Mouse (Mus musculus) monocyte, adult 5-6 weeks (primary cell): Measurements from ENCODE around the gene Fam160b1. TPM values are rescaled to one million over a fixed set of nuclear protein-coding genes. Genes with fewer than 3 reads are reported as not detected.

Source experiments
- total RNA-seq: library from RNA; stranded (forward); fragments of 200-1000, 200-491, 200-594 nt; gene quantifications from 3 replicates; pipeline ENCODE4 v1.2.3, GENCODE M21; 2017

The Fam160b1 gene
- total RNA-seq, 1 experiment from 2014 or later = 17.3 TPM

Other genes with a start within 250 kb of the Fam160b1 start
- 62.1 to 195 TPM (median 62.9 TPM) in 3 replicates for gene Ablim1, start 45.8 kb upstream of the Fam160b1 start, total RNA-seq
- gene Trub1, start 92.2 kb downstream of the Fam160b1 start, total RNA-seq = 1.6 to 6.9 TPM (median 2.0 TPM) in 3 replicates